Comparison of ENCODE assay signal across 10 mouse cellular contexts in genomic region chr3:21530862-21531261, GRCm38 (mm10).
DNase-seq lines count a peak whose midpoint lies in the region; ATAC-seq lines count a peak whose summit lies in the region.
"Had no signal": no experiment of that assay in that cellular context is flagged by ENCODE, and none has a peak within 500 bp of the region (broad histone marks: within the 10 kb centered on the region; RNA-seq: fewer than 3 reads in every experiment).

No protein-coding gene starts in this region.

- H3K36me3 ChIP-seq in midbrain, embryonic 14.5 days (ENCODE audit: control insufficient read depth, insufficient read depth, low read length): no peaks in the 10 kb centered on the region
- no peaks in the 10 kb centered on the region for H3K36me3 ChIP-seq in midbrain, embryonic 13.5 days
- H3K36me3 ChIP-seq in heart, embryonic 13.5 days: no peaks in the 10 kb centered on the region
- no peaks in the 10 kb centered on the region for H3K36me3 ChIP-seq in lung, embryonic 16.5 days (ENCODE audit: control insufficient read depth, insufficient read depth, low read length)
- no peaks in the 10 kb centered on the region for H3K36me3 ChIP-seq in forebrain, embryonic 10.5 days (replicated peaks)
- H3K36me3 ChIP-seq: limb, embryonic 15.5 days had no signal

- no peak overlapping the region for H3K4me2 ChIP-seq in midbrain, embryonic 14.5 days (ENCODE audit: low read length)
- H3K4me2 ChIP-seq in midbrain, embryonic 13.5 days (replicated peaks): no peak overlapping the region
- no peak overlapping the region for H3K4me2 ChIP-seq in heart, embryonic 13.5 days
- no peak overlapping the region for H3K4me2 ChIP-seq in lung, embryonic 16.5 days (ENCODE audit: low read depth, low read length)
- H3K4me2 ChIP-seq: limb, embryonic 15.5 days; midbrain, embryonic 11.5 days had no signal

- H3K9ac ChIP-seq in midbrain, embryonic 14.5 days (replicated peaks; ENCODE audit: low read length): no peak overlapping the region
- no peak overlapping the region for H3K9ac ChIP-seq in midbrain, embryonic 13.5 days (replicated peaks)
- no peak overlapping the region for H3K9ac ChIP-seq in heart, embryonic 13.5 days
- no peak overlapping the region for H3K9ac ChIP-seq in lung, embryonic 16.5 days (ENCODE audit: low read length)
- H3K9ac ChIP-seq: limb, embryonic 15.5 days had no signal

- H3K27ac ChIP-seq in midbrain, embryonic 14.5 days (replicated peaks; ENCODE audit: low read depth, low read length): no peak overlapping the region
- no peak overlapping the region for H3K27ac ChIP-seq in midbrain, embryonic 13.5 days
- peak overlapping the region; percentile 40; the same call in 1 of the 2 replicates for H3K27ac ChIP-seq in heart, embryonic 13.5 days (replicated peaks)
- H3K27ac ChIP-seq in lung, embryonic 16.5 days (ENCODE audit: low read length): no peak overlapping the region
- no peak overlapping the region for H3K27ac ChIP-seq in forebrain, embryonic 10.5 days
- H3K27ac ChIP-seq: limb, embryonic 15.5 days had no signal

- H3K27me3 ChIP-seq in midbrain, embryonic 14.5 days (ENCODE audit: control insufficient read depth, insufficient read depth, low read length): no peaks in the 10 kb centered on the region
- H3K27me3 ChIP-seq in midbrain, embryonic 13.5 days: no peaks in the 10 kb centered on the region
- no peaks in the 10 kb centered on the region for H3K27me3 ChIP-seq in heart, embryonic 13.5 days (replicated peaks)
- no peaks in the 10 kb centered on the region for H3K27me3 ChIP-seq in lung, embryonic 16.5 days (ENCODE audit: control insufficient read depth, insufficient read depth, low read depth, low read length)
- no peaks in the 10 kb centered on the region for H3K27me3 ChIP-seq in forebrain, embryonic 10.5 days (ENCODE audit: poor library complexity, severe bottlenecking)
- H3K27me3 ChIP-seq: limb, embryonic 15.5 days had no signal

- intact Hi-C loops in gastrocnemius, postnatal 36 days (cut with DNase I): no loop called here

- ATAC-seq in midbrain, embryonic 14.5 days (ENCODE audit: low FRiP score, low TSS enrichment): no peak
- no peak for ATAC-seq in midbrain, embryonic 13.5 days
- no peak for ATAC-seq in heart, embryonic 13.5 days (ENCODE audit: extremely low read depth, insufficient number of reproducible peaks, low FRiP score, low TSS enrichment)
- peak; percentile 86 for ATAC-seq in lung, embryonic 16.5 days (ENCODE audit: low read depth)

- H3K4me1 ChIP-seq in midbrain, embryonic 14.5 days (ENCODE audit: control insufficient read depth, insufficient read depth, low read length): no peaks in the 10 kb centered on the region
- H3K4me1 ChIP-seq in midbrain, embryonic 13.5 days (replicated peaks): no peaks in the 10 kb centered on the region
- peaks cover 10% of the 10 kb centered on the region for H3K4me1 ChIP-seq in heart, embryonic 13.5 days
- no peaks in the 10 kb centered on the region for H3K4me1 ChIP-seq in lung, embryonic 16.5 days (replicated peaks; ENCODE audit: control insufficient read depth, insufficient read depth, low read length)
- H3K4me1 ChIP-seq in forebrain, embryonic 10.5 days: no peaks in the 10 kb centered on the region
- H3K4me1 ChIP-seq: limb, embryonic 15.5 days had no signal

- DNase-seq in midbrain, embryonic 14.5 days: peak; percentile 17
- DNase-seq in yolk sac, embryonic 10.5 days (ENCODE audit: low spot score): peak; percentile 36
- no peak for DNase-seq in forebrain, embryonic 10.5 days (ENCODE audit: extremely low spot score, low spot score)
- no peak for DNase-seq in gastrocnemius, postnatal 36 days
- DNase-seq: gastrocnemius, postnatal 14 days had no signal

- no peaks in the 10 kb centered on the region for H3K9me3 ChIP-seq in midbrain, embryonic 14.5 days (ENCODE audit: control insufficient read depth, low read length)
- H3K9me3 ChIP-seq in midbrain, embryonic 13.5 days: no peaks in the 10 kb centered on the region
- H3K9me3 ChIP-seq in heart, embryonic 13.5 days: no peaks in the 10 kb centered on the region
- H3K9me3 ChIP-seq in lung, embryonic 16.5 days (ENCODE audit: control insufficient read depth, low read length): no peaks in the 10 kb centered on the region
- H3K9me3 ChIP-seq in forebrain, embryonic 10.5 days: no peaks in the 10 kb centered on the region
- H3K9me3 ChIP-seq: limb, embryonic 15.5 days had no signal

- no peak overlapping the region for H3K4me3 ChIP-seq in midbrain, embryonic 14.5 days (replicated peaks; ENCODE audit: low read depth, low read length)
- no peak overlapping the region for H3K4me3 ChIP-seq in midbrain, embryonic 13.5 days (replicated peaks)
- H3K4me3 ChIP-seq in heart, embryonic 13.5 days: no peak overlapping the region
- no peak overlapping the region for H3K4me3 ChIP-seq in lung, embryonic 16.5 days (ENCODE audit: low read length)
- no peak overlapping the region for H3K4me3 ChIP-seq in forebrain, embryonic 10.5 days
- H3K4me3 ChIP-seq: limb, embryonic 15.5 days had no signal

- WGBS in midbrain, embryonic 14.5 days: 70% methylated on average over 5 of the region's 5 CpGs
- WGBS in midbrain, embryonic 13.5 days: 69% methylated on average over 5 of the region's 5 CpGs
- WGBS in heart, embryonic 13.5 days: 49% methylated on average over 5 of the region's 5 CpGs
- 20% methylated on average over 5 of the region's 5 CpGs for WGBS in lung, embryonic 16.5 days
- WGBS in forebrain, embryonic 10.5 days: 80% methylated on average over 5 of the region's 5 CpGs

Comparison
In these comparisons a context has a peak if more than half of its experiments do, and no peak if none do; other contexts are left out.
1. DNase-seq: peak in midbrain, embryonic 14.5 days (single experiment) and yolk sac, embryonic 10.5 days (single experiment); none in forebrain, embryonic 10.5 days (single experiment) and gastrocnemius, postnatal 36 days (0 of 2).